Mouse (Mus musculus) kidney, adult 11 months (tissue): ENCODE measurements around the gene Galnt16.

Experiments
- DNase-seq: peaks from one replicate; pipeline ENCODE4 v3.0.0; 2022

Galnt16 gene

GRCm38 (mm10) chr12:80601597-80602269 is 83.7 kb downstream of the Galnt16 start:
- no peak for DNase-seq

- no peak for DNase-seq
Observed at GRCm38 (mm10) chr12:80602432-80602831, 84.4 kb downstream of the Galnt16 start.

- DNase-seq, result no peak
Observed at GRCm38 (mm10) chr12:80603566-80603965, 85.5 kb downstream of the Galnt16 start.

GRCm38 (mm10) chr12:80604218-80604617 is 86.1 kb downstream of the Galnt16 start:
- no peak for DNase-seq

- no peak for DNase-seq
Observed at GRCm38 (mm10) chr12:80608576-80608975, 90.5 kb downstream of the Galnt16 start.

GRCm38 (mm10) chr12:80609928-80610327 is 91.9 kb downstream of the Galnt16 start:
- no peak for DNase-seq

GRCm38 (mm10) chr12:80612113-80612791 is 94.2 kb downstream of the Galnt16 start:
- no peak for DNase-seq

GRCm38 (mm10) chr12:80615371-80616257 is 97.5 kb downstream of the Galnt16 start:
- DNase-seq, result no peak

- no peak for DNase-seq
Observed at GRCm38 (mm10) chr12:80620501-80620900, 102.4 kb downstream of the Galnt16 start.

- DNase-seq, result no peak
Observed at GRCm38 (mm10) chr12:80631790-80632189, 113.7 kb downstream of the Galnt16 start.

GRCm38 (mm10) chr12:80642725-80643692 is 124.9 kb downstream of the Galnt16 start:
- DNase-seq, result peak; percentile 38

GRCm38 (mm10) chr12:80643693-80644505 is 125.8 kb downstream of the Galnt16 start, which contains the start of the genes Slc39a9 and Erh:
Gene Slc39a9 (plus strand): TSS chr12:80643883.
Gene Erh (minus strand): TSS chr12:80644341.
- peak; percentile 95 for DNase-seq

- DNase-seq, result no peak
Observed at GRCm38 (mm10) chr12:80644506-80644868, 126.4 kb downstream of the Galnt16 start.

GRCm38 (mm10) chr12:80646377-80646776 is 128.3 kb downstream of the Galnt16 start:
- no peak for DNase-seq

- DNase-seq, result peak; percentile 60
Observed at GRCm38 (mm10) chr12:80653951-80654658, 136.0 kb downstream of the Galnt16 start.

GRCm38 (mm10) chr12:80654659-80655025 is 136.6 kb downstream of the Galnt16 start:
- peak; percentile 10 for DNase-seq

GRCm38 (mm10) chr12:80658661-80659060 is 140.6 kb downstream of the Galnt16 start:
- no peak for DNase-seq

GRCm38 (mm10) chr12:80662322-80662721 is 144.2 kb downstream of the Galnt16 start:
- no peak for DNase-seq

- DNase-seq, result no peak
Observed at GRCm38 (mm10) chr12:80663935-80664334, 145.9 kb downstream of the Galnt16 start.

GRCm38 (mm10) chr12:80668391-80668790 is 150.3 kb downstream of the Galnt16 start:
- no peak for DNase-seq

- DNase-seq, result peak; percentile 39
Observed at GRCm38 (mm10) chr12:80673170-80673569, 155.1 kb downstream of the Galnt16 start.
